Comparison of ENCODE assay signal across 8 mouse cellular contexts in the genomic region with DNA sequence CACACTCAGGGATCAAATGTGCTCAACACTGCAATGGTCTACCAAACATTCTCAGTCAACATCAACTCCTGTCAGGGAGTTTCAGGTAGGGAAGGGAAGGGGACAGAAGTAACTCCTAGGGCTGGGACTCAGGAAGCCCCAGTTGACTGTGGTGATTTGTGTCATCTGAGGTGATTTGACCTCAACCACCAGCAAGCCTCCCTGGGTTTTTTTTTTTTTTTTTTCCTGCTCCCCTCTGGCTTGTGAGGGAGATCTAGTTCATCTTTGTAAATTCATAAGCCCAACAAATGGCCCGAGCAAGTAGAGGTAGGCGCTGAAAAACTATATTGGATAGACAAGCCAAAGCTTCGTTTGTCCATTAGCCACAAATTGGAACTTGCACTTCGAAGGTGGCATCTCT. TPM values are rescaled to one million over a fixed set of nuclear protein-coding genes. Genes with fewer than 3 reads are reported as not detected.
A peak's percentile ranks its signal among the peaks of the same experiment; 100 is the strongest.
DNase-seq lines count a peak whose midpoint lies in the region; ATAC-seq lines count a peak whose summit lies in the region.

No protein-coding gene starts in this region.

- H3K4me2 ChIP-seq in kidney, embryonic 15.5 days, result peak overlapping the region; percentile 73
- H3K4me2 ChIP-seq in embryonic facial prominence, embryonic 12.5 days (replicated peaks), result peak overlapping the region; percentile 60
- H3K4me2 ChIP-seq in midbrain, embryonic 16.5 days (ENCODE audit: low read length), result peak overlapping the region; percentile 70

- H3K4me3 ChIP-seq in kidney, embryonic 15.5 days (replicated peaks), result peak overlapping the region; percentile 100
- peak overlapping the region; percentile 98 for H3K4me3 ChIP-seq in embryonic facial prominence, embryonic 12.5 days
- 0 out of 2 replicates have a peak overlapping the region, but pooled peaks have one; percentile 66 for H3K4me3 ChIP-seq in midbrain, embryonic 16.5 days (ENCODE audit: low read depth, low read length)

- H3K27ac ChIP-seq in kidney, embryonic 15.5 days, result peak overlapping the region; percentile 78; the same call in 1 of the 2 replicates
- H3K27ac ChIP-seq in embryonic facial prominence, embryonic 12.5 days, result no peak overlapping the region
- H3K27ac ChIP-seq in midbrain, embryonic 16.5 days (ENCODE audit: low read length), result no peak overlapping the region

- no peaks in the 10 kb centered on the region for H3K27me3 ChIP-seq in kidney, embryonic 15.5 days
- no peaks in the 10 kb centered on the region for H3K27me3 ChIP-seq in embryonic facial prominence, embryonic 12.5 days
- no peaks in the 10 kb centered on the region for H3K27me3 ChIP-seq in midbrain, embryonic 16.5 days (ENCODE audit: control insufficient read depth, insufficient read depth, low read depth, low read length)

- WGBS in kidney, embryonic 15.5 days, result 88% methylated on average over 4 of the region's 4 CpGs
- WGBS in embryonic facial prominence, embryonic 12.5 days, result 93% methylated on average over 4 of the region's 4 CpGs
- 90% methylated on average over 4 of the region's 4 CpGs for WGBS in midbrain, embryonic 16.5 days

- DNase-seq in kidney, postnatal 14 days, result no peak
- peak; percentile 26 for DNase-seq in induced T-regulatory cell, adult 2 months (ENCODE audit: low read depth)
- no peak for DNase-seq in urinary bladder, postnatal 36 days (ENCODE audit: low spot score in 2 of 2)
- DNase-seq in layer of hippocampus, postnatal 10 days (ENCODE audit: low spot score in 2 of 2), result no peak
- DNase-seq in thymus, postnatal 14 days, result no peak

- H3K36me3 ChIP-seq in kidney, embryonic 15.5 days, result peaks cover 28% of the 10 kb centered on the region
- peaks cover 21% of the 10 kb centered on the region for H3K36me3 ChIP-seq in embryonic facial prominence, embryonic 12.5 days
- H3K36me3 ChIP-seq in midbrain, embryonic 16.5 days (ENCODE audit: control insufficient read depth, insufficient read depth, low read length), result no peaks in the 10 kb centered on the region

- H3K4me1 ChIP-seq in kidney, embryonic 15.5 days, result peaks cover 44% of the 10 kb centered on the region
- peaks cover 17% of the 10 kb centered on the region for H3K4me1 ChIP-seq in embryonic facial prominence, embryonic 12.5 days
- H3K4me1 ChIP-seq in midbrain, embryonic 16.5 days (ENCODE audit: control insufficient read depth, insufficient read depth, low read length), result peaks cover 20% of the 10 kb centered on the region

- no peaks in the 10 kb centered on the region for H3K9me3 ChIP-seq in kidney, embryonic 15.5 days (replicated peaks)
- H3K9me3 ChIP-seq in embryonic facial prominence, embryonic 12.5 days, result no peaks in the 10 kb centered on the region
- H3K9me3 ChIP-seq in midbrain, embryonic 16.5 days (replicated peaks; ENCODE audit: control insufficient read depth, low read length, poor library complexity, severe bottlenecking), result no peaks in the 10 kb centered on the region

- no peak for ATAC-seq in kidney, embryonic 15.5 days (replicated peaks; ENCODE audit: low FRiP score)
- ATAC-seq in embryonic facial prominence, embryonic 12.5 days (ENCODE audit: insufficient number of reproducible peaks, insufficient read depth, low FRiP score, low TSS enrichment), result no peak
- no peak for ATAC-seq in midbrain, embryonic 16.5 days

- peak overlapping the region; percentile 57; the same call in 1 of the 2 replicates for H3K9ac ChIP-seq in kidney, embryonic 15.5 days
- no peak overlapping the region for H3K9ac ChIP-seq in embryonic facial prominence, embryonic 12.5 days
- no peak overlapping the region for H3K9ac ChIP-seq in midbrain, embryonic 16.5 days (ENCODE audit: low read depth, low read length)

RNA-seq across cellular contexts. Expression of a gene that starts 1.0 kb away (rescaled TPM):
- 35.3 and 36.3 TPM in 2 replicates for polyA plus RNA-seq in kidney, embryonic 15.5 days (2015; fragmentation: Nextera tagmentation; extraction: Ambion mirVana)
- polyA plus RNA-seq in embryonic facial prominence, embryonic 12.5 days (2016; fragmentation: Nextera tagmentation; extraction: Ambion mirVana), result 48.0 and 48.7 TPM in 2 replicates
- polyA plus RNA-seq in midbrain, embryonic 16.5 days (2015; fragmentation: Nextera tagmentation; extraction: Ambion mirVana), result 33.5 and 34.2 TPM in 2 replicates
- 10 to 100 TPM; 22.3 to 24.4 TPM for total RNA-seq in layer of hippocampus, postnatal 10 days (2021)
